Mouse (Mus musculus) neural tube, embryonic 12.5 days (tissue): ENCODE measurements around the gene C530008M17Rik. TPM values are rescaled to one million over a fixed set of nuclear protein-coding genes. Genes with fewer than 3 reads are reported as not detected.
A peak's percentile ranks its signal among the peaks of the same experiment; 100 is the strongest.

Experiments used
- ATAC-seq: fragments of 200-750 bp; cut with Nextera tagmentation; 2 replicates; pipeline ENCODE4 v1.8.0; 2017; ENCODE audit warnings: low read depth, mild to moderate bottlenecking, moderate TSS enrichment, moderate library complexity; ENCODE audit not compliant: low FRiP score
- H3K27ac ChIP-seq: fragments of 300-500 bp; sonication (generic); 2 replicates; pipeline ENCODE4 v1.5.1; 2016
- H3K27me3 ChIP-seq: fragments of 300-500 bp; sonication (generic); replicated peaks from 2 replicates; pipeline ENCODE4 v1.6.1; 2016; ENCODE audit warnings: mild to moderate bottlenecking
- H3K36me3 ChIP-seq: fragments of 300-500 bp; sonication (generic); 2 replicates; pipeline ENCODE4 v1.6.1; 2016; ENCODE audit warnings: mild to moderate bottlenecking
- H3K4me1 ChIP-seq: fragments of 300-500 bp; sonication (generic); 2 replicates; pipeline ENCODE4 v1.6.1; 2016
- H3K4me2 ChIP-seq: fragments of 300-500 bp; sonication (generic); replicated peaks from 2 replicates; pipeline ENCODE4 v1.6.1; 2016; ENCODE audit warnings: mild to moderate bottlenecking
- H3K4me3 ChIP-seq: fragments of 300-500 bp; sonication (generic); 2 replicates; pipeline ENCODE4 v1.5.1; 2016
- H3K9ac ChIP-seq: fragments of 300-500 bp; sonication (generic); 2 replicates; pipeline ENCODE4 v1.6.1; 2016; ENCODE audit warnings: mild to moderate bottlenecking
- H3K9me3 ChIP-seq: fragments of 300-500 bp; sonication (generic); 2 replicates; pipeline ENCODE4 v1.6.1; 2016; ENCODE audit warnings: mild to moderate bottlenecking
- WGBS: fragments of 180-500 bp; shearing (Covaris S2); methylation state at CpG from one replicate; pipeline ENCODE4 v1.1.7; 2016; 5-methylcytosine and 5-hydroxymethylcytosine counted together
- polyA plus RNA-seq: library from polyadenylated mRNA; unstranded; fragments of >200 nt; fragmentation: Nextera tagmentation; extraction: Ambion mirVana; gene quantifications from 2 replicates; pipeline ENCODE4 v1.2.1, GENCODE M21; 2016

C530008M17Rik gene
- polyA plus RNA-seq, 1 experiment from 2014 or later: 72.6 TPM

DNA sequence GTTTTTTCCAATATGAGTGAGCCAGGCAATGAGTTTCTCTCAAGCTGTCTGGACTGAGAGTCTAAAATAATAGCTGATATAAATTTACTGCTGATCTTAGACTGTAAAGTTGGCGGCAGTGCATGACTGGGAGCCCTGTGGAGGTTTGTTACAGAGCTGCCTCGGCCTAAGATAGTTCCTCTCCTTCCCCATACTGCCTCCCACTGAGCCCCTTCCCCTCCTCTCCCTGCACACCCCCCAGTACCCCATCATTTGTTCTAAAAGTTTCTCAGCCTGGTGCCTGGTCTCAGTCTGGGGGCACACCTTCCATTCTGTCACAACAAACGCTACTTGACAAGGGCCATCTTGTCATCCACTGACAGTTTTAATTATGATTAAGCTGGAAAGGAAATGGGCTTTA, 63.6 kb downstream of the C530008M17Rik start:
- peaks cover 11% of the 10 kb centered on the region for H3K4me1 ChIP-seq
- no peak overlapping the region for H3K9ac ChIP-seq
- no peak overlapping the region for H3K4me3 ChIP-seq
- 0 out of 2 replicates have a peak, but pooled peaks cover 4% of the 10 kb centered on the region for H3K9me3 ChIP-seq
- 75% methylated on average over 3 of the region's 3 CpGs for WGBS
- no peak overlapping the region for H3K27ac ChIP-seq
- H3K36me3 ChIP-seq: peaks cover 25% of the 10 kb centered on the region
- no peak overlapping the region for H3K4me2 ChIP-seq
- H3K27me3 ChIP-seq: no peaks in the 10 kb centered on the region
- ATAC-seq: no peak

DNA sequence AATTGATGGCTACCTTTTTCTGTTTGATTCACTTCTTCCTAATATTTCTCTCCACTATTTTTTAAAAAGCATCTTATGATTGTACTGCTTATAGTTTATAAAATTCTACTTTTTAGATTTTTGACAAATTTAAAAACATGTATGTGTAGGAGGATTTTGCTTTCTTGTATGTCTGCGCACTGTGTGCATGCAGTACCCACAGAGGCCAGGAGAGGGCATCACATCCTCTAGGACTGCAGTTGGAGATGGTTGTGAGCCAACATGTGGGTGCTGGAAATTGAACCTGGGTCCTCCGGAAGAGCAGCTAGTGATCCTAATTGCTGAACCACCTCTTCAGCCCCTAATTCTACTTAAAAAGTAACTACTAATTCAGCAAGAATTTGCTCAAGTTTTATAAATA, 68.6 kb downstream of the C530008M17Rik start:
- Histone ChIP-seq H3K9ac (no peak overlapping the region), H3K4me1 (peaks cover 3% of the 10 kb centered on the region; the same call in 1 of the 2 replicates), H3K36me3 (peaks cover 25% of the 10 kb centered on the region), H3K27ac (no peak overlapping the region), H3K9me3 (0 out of 2 replicates have a peak, but pooled peaks cover 4% of the 10 kb centered on the region), H3K27me3 (no peaks in the 10 kb centered on the region), H3K4me2 (no peak overlapping the region), H3K4me3 (no peak overlapping the region)
- 96% methylated on average over 2 of the region's 2 CpGs for WGBS
- ATAC-seq: no peak

DNA sequence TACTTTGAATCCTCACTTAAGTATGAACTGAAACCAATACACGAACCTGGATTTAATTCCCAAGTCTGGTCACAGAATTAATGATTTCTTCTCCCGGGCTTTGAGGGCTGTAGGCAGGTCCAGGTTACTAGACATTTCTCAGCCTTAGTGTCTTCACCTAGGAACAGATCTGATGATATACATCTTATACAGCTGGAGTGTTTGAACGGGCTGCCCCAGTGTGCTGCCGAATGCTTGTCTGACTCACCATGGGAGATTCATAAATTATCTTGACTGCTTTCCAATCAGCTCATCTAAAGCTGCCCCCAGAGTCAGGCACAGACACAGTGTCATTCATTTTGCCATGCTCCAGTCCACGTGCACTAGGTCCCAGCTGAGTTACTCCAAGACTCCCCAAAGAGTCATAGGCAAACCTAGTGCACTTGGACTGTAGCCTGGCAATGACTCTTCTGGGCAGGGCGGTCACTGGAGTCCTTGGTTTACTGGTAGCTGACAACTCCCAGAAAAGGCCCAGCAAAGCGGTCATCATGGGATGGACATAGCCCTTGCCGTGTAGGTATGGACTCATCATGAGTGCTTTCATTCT, 70.3 kb downstream of the C530008M17Rik start:
- no peak overlapping the region for H3K4me3 ChIP-seq
- no peaks in the 10 kb centered on the region; the same call in 1 of the 2 replicates for H3K4me1 ChIP-seq
- ATAC-seq: 0 out of 2 replicates have a peak, but pooled peaks have one; percentile 37
- no peak overlapping the region for H3K4me2 ChIP-seq
- no peak overlapping the region for H3K27ac ChIP-seq
- WGBS: 69% methylated on average over 8 of the region's 8 CpGs
- H3K36me3 ChIP-seq: peaks cover 18% of the 10 kb centered on the region
- 0 out of 2 replicates have a peak, but pooled peaks cover 3% of the 10 kb centered on the region for H3K9me3 ChIP-seq
- no peaks in the 10 kb centered on the region for H3K27me3 ChIP-seq
- H3K9ac ChIP-seq: no peak overlapping the region

DNA sequence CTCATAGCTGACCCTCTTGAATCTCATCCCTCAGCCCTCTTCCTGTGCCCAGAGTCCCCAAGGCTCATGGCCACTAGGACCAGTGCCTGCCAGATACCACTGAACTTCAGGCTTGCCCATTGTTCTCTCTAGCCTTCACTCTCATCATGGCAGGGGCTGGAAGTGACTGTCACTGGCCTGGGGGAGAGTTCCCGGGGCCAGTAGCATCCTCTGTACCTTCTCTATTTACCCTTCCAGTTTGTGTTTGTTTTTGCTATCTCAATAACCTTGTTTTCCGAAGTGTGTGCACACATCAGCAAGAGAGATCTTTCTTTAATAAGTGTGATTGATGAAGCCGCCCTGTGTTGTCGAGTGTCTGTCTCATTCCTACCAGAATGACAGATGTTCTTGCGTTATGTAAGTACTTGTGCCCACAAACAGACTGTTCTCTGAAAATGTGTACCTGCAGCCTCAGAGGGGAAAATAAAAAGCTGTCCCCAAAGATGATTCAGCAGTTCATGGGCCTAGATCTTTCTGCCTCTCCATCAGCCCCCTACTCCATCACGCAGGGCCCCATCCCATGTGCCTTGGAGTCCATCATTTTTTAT, 76.8 kb downstream of the C530008M17Rik start:
- H3K36me3 ChIP-seq: no peaks in the 10 kb centered on the region
- no peaks in the 10 kb centered on the region for H3K27me3 ChIP-seq
- ATAC-seq: no peak
- no peak overlapping the region for H3K9ac ChIP-seq
- no peak overlapping the region for H3K4me2 ChIP-seq
- H3K27ac ChIP-seq: no peak overlapping the region
- WGBS: 83% methylated on average over 6 of the region's 6 CpGs
- no peaks in the 10 kb centered on the region; the same call in 1 of the 2 replicates for H3K4me1 ChIP-seq
- H3K4me3 ChIP-seq: no peak overlapping the region
- H3K9me3 ChIP-seq: no peaks in the 10 kb centered on the region

DNA sequence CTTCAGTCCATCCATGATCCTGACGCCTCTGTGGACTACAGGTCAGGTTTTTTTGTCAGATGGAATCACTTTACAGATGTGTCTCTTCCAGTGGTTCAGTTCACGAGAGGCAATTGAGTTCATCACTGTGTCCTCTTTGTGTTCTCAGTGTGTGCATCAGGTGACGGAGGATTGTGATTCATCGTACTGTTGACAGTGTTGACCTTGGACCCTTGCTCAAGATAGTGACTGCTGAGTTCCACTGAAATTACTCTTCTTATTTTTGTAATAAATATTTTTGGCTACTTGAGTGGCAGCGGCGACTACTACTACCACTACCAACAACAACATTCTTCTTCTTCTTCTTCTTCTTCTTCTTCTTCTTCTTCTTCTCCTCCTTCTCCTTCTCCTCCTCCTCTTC, 85.2 kb downstream of the C530008M17Rik start:
- Histone ChIP-seq H3K4me1 (no peaks in the 10 kb centered on the region), H3K27me3 (no peaks in the 10 kb centered on the region), H3K27ac (no peak overlapping the region), H3K4me2 (no peak overlapping the region), H3K9me3 (no peaks in the 10 kb centered on the region), H3K36me3 (peaks cover 26% of the 10 kb centered on the region), H3K4me3 (no peak overlapping the region), H3K9ac (no peak overlapping the region)
- 93% methylated on average over 6 of the region's 6 CpGs for WGBS
- ATAC-seq: no peak

DNA sequence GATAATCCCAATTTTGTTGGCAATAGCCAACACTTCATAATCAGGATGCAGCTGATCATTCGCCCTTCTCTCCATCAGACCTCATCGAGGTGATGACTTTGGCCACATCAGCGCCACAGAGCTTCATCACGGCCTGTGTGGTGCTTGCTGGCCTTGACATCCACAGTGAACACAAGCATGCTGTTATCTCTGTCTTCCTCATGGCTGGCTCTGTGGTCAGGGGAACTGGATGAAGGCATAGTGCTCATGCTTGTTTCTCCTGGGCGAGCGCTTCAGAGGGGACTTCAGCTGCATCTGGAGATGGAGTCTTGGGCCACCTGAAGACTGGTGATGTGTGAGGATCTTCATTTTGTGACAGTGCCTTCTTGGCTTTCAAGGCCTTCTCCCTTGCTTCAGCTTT, 85.8 kb downstream of the C530008M17Rik start:
- no peak for ATAC-seq
- no peaks in the 10 kb centered on the region for H3K9me3 ChIP-seq
- no peaks in the 10 kb centered on the region for H3K27me3 ChIP-seq
- no peak overlapping the region for H3K4me3 ChIP-seq
- no peaks in the 10 kb centered on the region for H3K4me1 ChIP-seq
- 95% methylated on average over 6 of the region's 6 CpGs for WGBS
- H3K36me3 ChIP-seq: peaks cover 26% of the 10 kb centered on the region
- H3K27ac ChIP-seq: no peak overlapping the region
- no peak overlapping the region for H3K9ac ChIP-seq
- no peak overlapping the region for H3K4me2 ChIP-seq

DNA sequence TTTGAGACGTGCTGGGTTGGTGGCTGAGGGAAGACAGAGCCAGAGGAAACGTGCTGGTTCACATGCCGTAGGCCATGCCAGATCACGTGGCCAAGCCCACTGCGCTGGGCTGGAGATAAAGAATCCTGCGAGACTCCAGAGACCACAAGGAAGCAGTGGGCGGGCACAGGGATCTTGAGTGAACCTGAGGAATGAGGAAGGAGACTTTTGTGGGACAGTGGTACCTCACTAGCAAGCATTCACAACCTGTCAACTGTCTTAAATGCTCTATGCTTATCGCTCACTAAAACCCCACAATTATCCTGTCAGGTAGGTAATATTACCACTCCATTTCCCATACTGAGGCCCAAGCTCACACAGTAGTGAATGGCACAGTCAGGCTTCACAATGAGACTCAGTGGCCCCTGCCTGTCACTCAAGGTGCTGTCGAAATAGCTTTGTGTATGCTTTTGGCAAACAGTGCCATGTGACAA, 88.5 kb downstream of the C530008M17Rik start:
- no peak overlapping the region for H3K27ac ChIP-seq
- WGBS: 93% methylated on average over 9 of the region's 9 CpGs
- H3K9ac ChIP-seq: no peak overlapping the region

DNA sequence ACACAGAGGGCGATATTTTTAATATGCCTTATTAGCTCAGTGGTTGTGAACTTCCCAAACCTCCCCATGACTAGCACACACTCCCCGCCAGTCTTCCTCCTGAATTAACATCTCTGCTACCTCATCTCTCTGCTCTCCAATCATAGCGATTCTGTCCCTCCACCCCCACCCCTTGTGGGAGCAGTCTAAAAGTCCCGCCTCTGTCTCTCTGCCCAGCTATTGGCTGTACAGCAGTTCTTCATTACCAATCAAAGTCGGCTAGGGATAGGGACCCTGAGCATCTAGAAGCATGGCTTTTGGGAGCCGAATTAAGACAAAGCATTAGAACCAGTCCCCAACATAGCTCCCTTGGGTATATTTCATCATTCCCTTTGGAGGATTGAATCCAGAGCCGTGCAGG, 91.5 kb downstream of the C530008M17Rik start:
- no peaks in the 10 kb centered on the region for H3K9me3 ChIP-seq
- H3K4me2 ChIP-seq: no peak overlapping the region
- H3K9ac ChIP-seq: no peak overlapping the region
- no peak overlapping the region for H3K4me3 ChIP-seq
- 49% methylated on average over 7 of the region's 7 CpGs for WGBS
- ATAC-seq: peak; percentile 79
- H3K4me1 ChIP-seq: peaks cover 17% of the 10 kb centered on the region
- H3K27me3 ChIP-seq: no peaks in the 10 kb centered on the region
- no peak overlapping the region for H3K27ac ChIP-seq
- 0 out of 2 replicates have a peak, but pooled peaks cover 6% of the 10 kb centered on the region for H3K36me3 ChIP-seq

More for the DNA sequence above, 88.5 kb downstream of the C530008M17Rik start:
- ATAC-seq: no peak
- no peak overlapping the region for H3K4me3 ChIP-seq
- no peaks in the 10 kb centered on the region for H3K27me3 ChIP-seq
- H3K9me3 ChIP-seq: no peaks in the 10 kb centered on the region
- H3K4me1 ChIP-seq: 0 out of 2 replicates have a peak, but pooled peaks cover 5% of the 10 kb centered on the region
- H3K36me3 ChIP-seq: peaks cover 22% of the 10 kb centered on the region
- H3K4me2 ChIP-seq: no peak overlapping the region

DNA sequence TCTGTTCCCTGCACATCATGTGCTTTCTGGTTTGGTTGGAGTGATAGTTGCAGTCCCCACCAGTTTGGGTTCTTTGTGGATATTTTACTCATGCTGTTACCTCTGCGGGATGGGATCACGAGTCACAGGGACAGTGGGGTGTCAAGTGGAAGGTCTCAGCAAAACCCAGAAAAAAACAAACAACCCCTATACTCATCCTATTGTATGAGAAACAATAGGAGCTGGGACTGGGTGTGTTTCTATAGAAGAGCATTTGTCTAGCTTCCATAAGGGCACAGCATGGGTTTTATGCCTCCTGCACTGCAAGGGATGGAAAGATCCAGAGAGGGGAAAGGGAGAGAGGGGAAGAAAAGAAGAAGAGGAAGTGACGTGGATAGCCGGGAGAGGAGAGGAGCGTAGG, 96.0 kb downstream of the C530008M17Rik start:
- H3K4me3 ChIP-seq: no peak overlapping the region
- no peak overlapping the region for H3K9ac ChIP-seq
- WGBS: 31% methylated on average over 5 of the region's 5 CpGs
- no peak overlapping the region for H3K27ac ChIP-seq
- H3K27me3 ChIP-seq: no peaks in the 10 kb centered on the region
- H3K36me3 ChIP-seq: no peaks in the 10 kb centered on the region
- H3K4me1 ChIP-seq: peaks cover 17% of the 10 kb centered on the region
- no peak for ATAC-seq
- H3K9me3 ChIP-seq: no peaks in the 10 kb centered on the region
- H3K4me2 ChIP-seq: no peak overlapping the region

DNA sequence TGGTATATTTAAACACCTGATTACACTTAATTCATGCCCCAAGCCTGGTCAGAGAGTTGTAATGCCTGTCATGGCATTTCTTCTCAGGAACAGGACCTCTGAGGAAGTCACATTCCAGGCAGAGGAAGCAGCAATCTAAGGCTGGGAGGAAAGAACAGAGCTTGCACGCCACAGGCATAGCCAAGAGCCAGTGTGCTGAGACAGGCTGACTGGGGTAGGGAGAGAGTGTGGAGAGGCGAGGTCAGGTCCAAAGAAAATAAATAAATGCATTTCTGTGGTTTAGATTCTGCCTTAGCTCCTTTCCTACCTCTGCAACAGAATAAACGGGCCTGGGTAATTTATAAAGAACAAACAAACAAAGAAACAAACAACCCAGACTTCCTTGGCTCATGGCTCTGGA, 104.0 kb downstream of the C530008M17Rik start:
- Histone ChIP-seq H3K27ac (no peak overlapping the region), H3K4me1 (peaks cover 21% of the 10 kb centered on the region)

DNA sequence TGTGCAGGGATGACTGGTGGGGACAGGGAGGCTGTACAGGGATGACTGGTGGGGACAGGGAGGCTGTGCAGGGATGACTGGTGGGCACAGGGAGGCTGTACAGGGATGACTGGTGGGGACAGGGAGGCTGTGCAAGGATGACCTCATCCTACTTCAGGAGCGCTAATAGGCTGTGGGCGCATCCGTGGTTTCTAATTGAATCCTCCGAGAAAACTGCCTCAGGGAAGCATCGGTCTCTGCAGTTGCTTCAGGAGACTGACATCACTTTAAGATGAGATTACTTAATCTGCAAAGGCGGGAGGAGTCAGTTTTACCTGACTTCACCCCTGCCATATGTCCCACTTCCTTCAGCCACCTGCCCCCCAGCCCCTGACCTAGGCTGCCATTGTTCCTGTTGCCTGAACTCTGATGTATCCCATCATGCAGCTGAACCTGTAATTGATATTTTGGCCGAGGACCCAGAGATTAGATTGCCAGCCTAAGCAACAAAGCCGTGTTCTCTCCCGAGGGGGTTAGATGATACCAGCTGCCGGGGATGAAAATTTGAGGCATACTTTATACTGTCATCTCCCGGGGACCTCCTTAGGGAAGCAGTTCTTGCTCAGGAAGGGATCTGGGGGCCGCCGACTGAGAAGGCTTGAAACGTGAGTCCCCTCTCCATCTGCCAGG, 105.9 kb downstream of the C530008M17Rik start:
- peak; percentile 52 for ATAC-seq
- no peaks in the 10 kb centered on the region for H3K27me3 ChIP-seq
- peaks cover 11% of the 10 kb centered on the region; the same call in 1 of the 2 replicates for H3K9me3 ChIP-seq
- peak overlapping the region; percentile 37; the same call in 1 of the 2 replicates for H3K27ac ChIP-seq
- no peak overlapping the region for H3K9ac ChIP-seq
- H3K36me3 ChIP-seq: peaks cover 29% of the 10 kb centered on the region
- 52% methylated on average over 14 of the region's 14 CpGs for WGBS
- H3K4me3 ChIP-seq: no peak overlapping the region
- H3K4me1 ChIP-seq: peaks cover 21% of the 10 kb centered on the region
- H3K4me2 ChIP-seq: peak overlapping the region; percentile 29

More for the DNA sequence above, 104.0 kb downstream of the C530008M17Rik start:
- ATAC-seq: no peak
- H3K9me3 ChIP-seq: 0 out of 2 replicates have a peak, but pooled peaks cover 3% of the 10 kb centered on the region
- H3K27me3 ChIP-seq: no peaks in the 10 kb centered on the region
- H3K4me2 ChIP-seq: no peak overlapping the region
- H3K36me3 ChIP-seq: peaks cover 16% of the 10 kb centered on the region
- H3K9ac ChIP-seq: no peak overlapping the region
- 73% methylated on average over 3 of the region's 3 CpGs for WGBS
- no peak overlapping the region for H3K4me3 ChIP-seq

DNA sequence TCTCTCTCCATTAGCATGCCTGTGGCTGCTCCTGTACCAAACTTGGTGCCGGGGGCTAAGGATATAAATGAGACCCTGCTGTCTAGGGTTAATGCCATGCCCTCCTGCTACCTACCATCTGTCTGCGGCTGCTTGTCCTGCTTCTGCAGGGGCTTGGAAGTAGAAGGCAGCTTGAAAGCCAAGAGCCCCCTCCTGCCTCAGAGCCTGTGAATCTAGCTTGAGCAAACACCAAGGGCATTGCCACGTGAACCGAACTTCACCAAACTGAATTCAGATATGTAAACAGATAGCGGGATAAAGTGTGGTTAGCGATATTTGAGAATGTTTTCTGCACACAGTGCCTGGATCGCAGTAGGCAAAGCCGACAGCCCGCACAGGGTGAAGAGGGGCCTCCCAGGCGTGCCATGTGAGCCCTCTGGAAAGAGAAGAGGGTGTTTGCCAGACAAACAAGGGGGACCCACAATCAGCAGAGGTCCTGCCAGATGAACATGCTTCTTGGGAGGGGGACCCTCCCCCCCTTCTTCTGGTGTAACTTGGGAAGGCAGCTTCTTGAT, 106.9 kb downstream of the C530008M17Rik start:
- no peak overlapping the region for H3K4me3 ChIP-seq
- peaks cover 34% of the 10 kb centered on the region for H3K36me3 ChIP-seq
- H3K4me1 ChIP-seq: peaks cover 21% of the 10 kb centered on the region
- H3K27me3 ChIP-seq: no peaks in the 10 kb centered on the region
- 71% methylated on average over 10 of the region's 10 CpGs for WGBS
- peak; percentile 51; the same call in 1 of the 2 replicates for ATAC-seq
- peaks cover 11% of the 10 kb centered on the region; the same call in 1 of the 2 replicates for H3K9me3 ChIP-seq
- H3K4me2 ChIP-seq: peak overlapping the region; percentile 29; the same call in 1 of the 2 replicates
- no peak overlapping the region for H3K9ac ChIP-seq
- no peak overlapping the region for H3K27ac ChIP-seq
